Mouse (Mus musculus): Measurements from ENCODE around the gene Psmb4. TPM values are rescaled to one million over a fixed set of nuclear protein-coding genes. Genes with fewer than 3 reads are reported as not detected.

Gene Psmb4
- polyA plus RNA-seq, 1 experiment from 2014 or later, result 357 TPM

DNA sequence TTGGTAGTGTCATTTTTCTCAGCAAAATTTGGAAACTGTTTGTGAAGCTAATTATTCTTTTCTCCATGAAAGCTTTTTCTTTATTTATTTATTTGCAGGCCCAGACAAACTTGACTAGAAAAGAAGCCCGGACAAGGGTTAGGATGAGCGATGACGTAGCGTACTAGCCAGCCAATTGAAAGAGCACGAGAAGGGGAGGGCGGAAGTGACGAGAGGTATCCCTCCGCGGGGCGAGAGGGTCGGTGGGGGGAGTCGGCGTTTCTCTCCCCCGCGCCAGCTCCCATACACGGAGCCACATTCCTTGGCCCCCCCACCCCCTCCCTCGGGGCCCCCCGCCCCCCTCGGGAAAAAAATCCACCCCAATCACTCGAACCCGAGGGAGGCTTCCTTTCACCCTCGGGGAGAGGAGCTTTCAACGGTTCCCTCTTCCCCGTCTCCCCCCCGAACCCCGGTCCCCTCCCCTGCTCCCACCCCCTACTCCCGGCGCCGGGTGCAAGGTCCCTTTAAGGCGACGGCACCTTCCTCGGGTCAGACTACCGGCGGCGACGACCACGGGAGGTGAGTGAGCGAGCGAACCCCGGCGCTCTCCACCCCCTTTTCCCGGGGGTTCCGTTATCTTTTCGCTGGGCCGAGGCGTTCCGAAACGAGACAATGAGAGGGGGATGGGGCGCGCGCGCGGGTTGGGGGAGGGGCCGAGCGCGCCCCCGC, 49.4 kb downstream of the Psmb4 start, which contains the start of gene Pogz:
Pogz (plus strand) TSS at position 385 of the 708 bp plus-strand sequence.
- Histone ChIP-seq H3K4me1 (peaks cover 24% of the 10 kb centered on the region), H3K36me3 (replicated peaks) (no peaks in the 10 kb centered on the region), H3K27ac (peak within 1 kb of the TSS; percentile 99), H3K4me3 (peak within 1 kb of the TSS; percentile 66), H3K27me3 (replicated peaks) (no peaks in the 10 kb centered on the region), H3K4me2 (peak within 1 kb of the TSS; percentile 77), H3K9me3 (no peaks in the 10 kb centered on the region), H3K9ac (peak within 1 kb of the TSS; percentile 77)
- peak; percentile 94 for ATAC-seq (replicated peaks)
- under 1% methylated on average over 47 of the region's 57 CpGs for WGBS

DNA sequence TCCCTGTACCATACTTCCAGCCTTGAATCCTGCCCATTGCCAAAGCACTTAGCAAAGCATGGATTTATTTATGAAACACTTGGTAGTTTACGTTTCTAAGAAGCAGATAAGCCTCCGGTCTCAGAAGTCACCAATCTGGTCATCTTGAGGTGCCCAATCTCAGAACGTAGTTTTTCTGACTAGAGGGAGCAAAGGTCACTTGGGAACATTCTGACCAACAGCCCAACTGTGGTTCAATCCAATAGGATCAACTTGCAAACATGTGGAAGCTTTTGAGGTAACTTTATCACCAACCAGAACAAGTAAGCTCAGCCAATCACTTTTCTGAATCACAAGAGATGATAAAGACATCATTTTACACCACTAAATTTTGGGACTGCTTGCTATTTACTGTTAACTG, 51.4 kb downstream of the Psmb4 start:
- Histone ChIP-seq H3K4me3 (no peak overlapping the region), H3K4me1 (peaks cover 21% of the 10 kb centered on the region), H3K36me3 (replicated peaks) (no peaks in the 10 kb centered on the region), H3K4me2 (no peak overlapping the region), H3K27ac (no peak overlapping the region), H3K9me3 (no peaks in the 10 kb centered on the region), H3K9ac (no peak overlapping the region), H3K27me3 (replicated peaks) (no peaks in the 10 kb centered on the region)
- 85% methylated on average over 3 of the region's 3 CpGs for WGBS
- ATAC-seq (replicated peaks), result no peak

Other genes starting within 250 kb of the Psmb4 start
- not detected in 2 replicates for gene Gm10972, start 243.8 kb downstream of the Psmb4 start, polyA plus RNA-seq (2015; fragmentation: Nextera tagmentation; extraction: Ambion mirVana)
- gene Tuft1, start 228.1 kb downstream of the Psmb4 start, polyA plus RNA-seq (2015; fragmentation: Nextera tagmentation; extraction: Ambion mirVana), result 4.9 and 5.8 TPM in 2 replicates
- 0.32 and 0.49 TPM in 2 replicates for gene Selenbp2, start 193.4 kb downstream of the Psmb4 start, polyA plus RNA-seq (2015; fragmentation: Nextera tagmentation; extraction: Ambion mirVana)
- 11.6 and 13.7 TPM in 2 replicates for gene Cgn, start 100.5 kb downstream of the Psmb4 start, polyA plus RNA-seq (2015; fragmentation: Nextera tagmentation; extraction: Ambion mirVana)
- 25.9 and 27.5 TPM in 2 replicates for gene Pogz, start 49.4 kb downstream of the Psmb4 start, polyA plus RNA-seq (2015; fragmentation: Nextera tagmentation; extraction: Ambion mirVana)
- gene Selenbp1, start 46.1 kb upstream of the Psmb4 start, polyA plus RNA-seq (2015; fragmentation: Nextera tagmentation; extraction: Ambion mirVana), result 11.2 and 14.0 TPM in 2 replicates
- gene Rfx5, start 67.1 kb upstream of the Psmb4 start, polyA plus RNA-seq (2015; fragmentation: Nextera tagmentation; extraction: Ambion mirVana), result 6.5 and 7.0 TPM in 2 replicates
- 22.5 and 24.6 TPM in 2 replicates for gene Pi4kb, start 87.8 kb upstream of the Psmb4 start, polyA plus RNA-seq (2015; fragmentation: Nextera tagmentation; extraction: Ambion mirVana)
- 20.7 and 21.2 TPM in 2 replicates for gene Zfp687, start 128.5 kb upstream of the Psmb4 start, polyA plus RNA-seq (2015; fragmentation: Nextera tagmentation; extraction: Ambion mirVana)
- gene Psmd4, start 155.7 kb upstream of the Psmb4 start, polyA plus RNA-seq (2015; fragmentation: Nextera tagmentation; extraction: Ambion mirVana), result 277 and 284 TPM in 2 replicates
- 17.2 and 17.4 TPM in 2 replicates for gene Pip5k1a, start 220.0 kb upstream of the Psmb4 start, polyA plus RNA-seq (2015; fragmentation: Nextera tagmentation; extraction: Ambion mirVana)
- gene Vps72, start 224.1 kb upstream of the Psmb4 start, polyA plus RNA-seq (2015; fragmentation: Nextera tagmentation; extraction: Ambion mirVana), result 212 and 216 TPM in 2 replicates
- 1.7 and 2.0 TPM in 2 replicates for gene Tmod4, start 237.5 kb upstream of the Psmb4 start, polyA plus RNA-seq (2015; fragmentation: Nextera tagmentation; extraction: Ambion mirVana)
- gene Scnm1, start 247.1 kb upstream of the Psmb4 start, polyA plus RNA-seq (2015; fragmentation: Nextera tagmentation; extraction: Ambion mirVana), result 89.8 and 90.0 TPM in 2 replicates
- gene Lysmd1, start 247.1 kb upstream of the Psmb4 start, polyA plus RNA-seq (2015; fragmentation: Nextera tagmentation; extraction: Ambion mirVana), result 48.9 and 52.1 TPM in 2 replicates